Mouse (Mus musculus) testis, adult 2 months (tissue): Measurements from ENCODE around the gene Klk7. TPM values are rescaled to one million over a fixed set of nuclear protein-coding genes. Genes with fewer than 3 reads are reported as not detected.

Experiments
- H3K27ac ChIP-seq: fragments of 200-500 bp; 2 replicates; pipeline ENCODE4 v1.5.1; 2012; ENCODE audit warnings: low read depth, low read length; ENCODE audit not compliant: control insufficient read depth, insufficient read depth
- H3K27me3 ChIP-seq: fragments of 200-500 bp; 2 replicates; pipeline ENCODE4 v1.6.1; 2012; ENCODE audit warnings: mild to moderate bottlenecking, low read length, moderate library complexity; ENCODE audit not compliant: control insufficient read depth, insufficient read depth
- H3K36me3 ChIP-seq: fragments of 200-500 bp; 2 replicates; pipeline ENCODE4 v1.6.1; 2012; ENCODE audit warnings: mild to moderate bottlenecking, low read length; ENCODE audit not compliant: control insufficient read depth, insufficient read depth
- H3K4me1 ChIP-seq: fragments of 200-500 bp; 2 replicates; pipeline ENCODE4 v1.6.1; 2012; ENCODE audit warnings: low read length; ENCODE audit not compliant: control insufficient read depth, insufficient read depth
- H3K4me3 ChIP-seq: fragments of 200-500 bp; 2 replicates; pipeline ENCODE4 v1.5.1; 2012; ENCODE audit warnings: low read depth, mild to moderate bottlenecking, low read length, moderate library complexity, mixed read lengths; ENCODE audit not compliant: control insufficient read depth
- CTCF ChIP-seq: fragments of 200-500 bp; IDR thresholded peaks from 2 replicates; pipeline ENCODE4 v1.5.1; 2012; ENCODE audit warnings: low read depth, mild to moderate bottlenecking, inconsistent platforms, low read length, moderate library complexity; ENCODE audit not compliant: control insufficient read depth, insufficient read depth, insufficient replicate concordance
- POLR2A ChIP-seq: fragments of 200-500 bp; IDR thresholded peaks from 2 replicates; pipeline ENCODE4 v1.6.1; 2012; ENCODE audit warnings: low read depth, mild to moderate bottlenecking, inconsistent platforms, low read length, moderate library complexity; ENCODE audit not compliant: control insufficient read depth
- polyA plus RNA-seq: library from polyadenylated mRNA; depleted of rRNA; stranded (reverse); fragments of >200 nt; gene quantifications from 2 replicates; pipeline ENCODE4 v1.2.3, GENCODE M21; 2012

Klk7 gene
- polyA plus RNA-seq, 1 experiment, result not detected

DNA sequence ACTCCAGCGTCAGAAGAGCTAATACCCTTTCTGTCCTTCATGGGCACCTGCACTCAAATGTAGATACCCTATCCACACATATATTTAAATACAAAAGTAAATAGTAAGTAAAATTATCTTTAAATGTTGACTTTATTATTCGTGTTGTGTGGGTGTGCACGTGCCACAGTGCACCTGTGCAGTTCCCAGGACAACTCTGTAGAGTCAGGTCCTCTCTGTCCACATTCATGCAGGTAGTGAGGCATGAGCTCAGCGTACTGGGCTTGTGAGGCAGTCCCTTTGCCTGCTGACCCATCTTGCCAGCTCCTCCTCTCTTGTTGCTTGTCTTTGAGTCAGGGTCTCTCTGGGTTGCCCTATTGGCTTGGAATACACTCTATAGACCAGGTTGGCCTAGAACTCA lies 16.6 kb downstream of the Klk7 start:
- Histone ChIP-seq H3K4me1 (no peaks in the 10 kb centered on the region), H3K36me3 (no peaks in the 10 kb centered on the region), H3K4me3 (no peak overlapping the region), H3K27ac (no peak overlapping the region), H3K27me3 (no peaks in the 10 kb centered on the region)
- TF ChIP-seq CTCF, result no peak
- TF ChIP-seq POLR2A, result no peak

DNA sequence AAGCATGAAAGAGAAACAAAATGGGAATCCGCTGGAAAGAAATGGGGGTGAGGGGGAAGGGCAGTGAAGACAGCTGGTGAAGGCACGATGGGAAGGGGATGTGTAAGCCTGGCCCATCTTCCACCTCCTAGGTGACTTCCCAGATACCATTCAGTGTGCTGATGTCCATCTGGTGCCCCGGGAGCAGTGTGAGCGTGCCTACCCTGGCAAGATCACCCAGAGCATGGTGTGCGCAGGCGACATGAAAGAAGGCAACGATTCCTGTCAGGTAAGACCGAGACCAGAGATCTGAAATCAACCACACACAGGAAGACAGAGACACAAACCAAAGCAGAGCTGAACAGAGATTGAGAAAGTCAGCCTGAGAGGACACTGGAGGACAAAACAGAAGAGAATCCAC lies 17.9 kb downstream of the Klk7 start:
- no peak overlapping the region for H3K27ac ChIP-seq
- no peaks in the 10 kb centered on the region for H3K36me3 ChIP-seq
- TF ChIP-seq CTCF (no peak), POLR2A (no peak)
- no peaks in the 10 kb centered on the region for H3K4me1 ChIP-seq
- no peak overlapping the region for H3K4me3 ChIP-seq
- no peaks in the 10 kb centered on the region for H3K27me3 ChIP-seq

DNA sequence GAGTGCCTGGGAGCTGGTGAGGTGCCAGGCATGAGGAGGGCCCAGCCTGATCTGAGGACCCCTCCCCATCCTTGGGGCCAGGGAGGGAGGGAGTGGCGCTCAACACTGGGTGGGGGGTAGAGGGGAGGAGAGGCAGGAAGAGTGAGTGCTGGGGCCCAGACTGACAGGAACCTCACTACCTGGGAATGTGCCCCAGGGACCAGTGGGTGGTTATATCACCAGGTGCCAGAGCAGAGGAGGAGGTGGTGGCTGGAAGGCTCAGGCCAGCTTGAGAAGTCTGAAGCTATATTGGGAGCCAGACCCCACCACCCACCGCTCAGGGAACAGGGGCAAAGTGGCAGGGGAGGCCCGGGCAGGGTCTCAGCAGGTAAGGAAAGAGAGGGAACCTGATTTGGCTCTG lies 30.6 kb downstream of the Klk7 start, which contains the start of gene Klk5:
Gene Klk5, plus strand, starts transcription at position 271 of the 400 bp plus-strand sequence.
- Histone ChIP-seq H3K27ac (no peak within 1 kb of the TSS), H3K4me1 (no peaks in the 10 kb centered on the region), H3K4me3 (no peak within 1 kb of the TSS), H3K27me3 (no peaks in the 10 kb centered on the region), H3K36me3 (no peaks in the 10 kb centered on the region)
- no peak for TF ChIP-seq POLR2A
- TF ChIP-seq CTCF, result no peak

DNA sequence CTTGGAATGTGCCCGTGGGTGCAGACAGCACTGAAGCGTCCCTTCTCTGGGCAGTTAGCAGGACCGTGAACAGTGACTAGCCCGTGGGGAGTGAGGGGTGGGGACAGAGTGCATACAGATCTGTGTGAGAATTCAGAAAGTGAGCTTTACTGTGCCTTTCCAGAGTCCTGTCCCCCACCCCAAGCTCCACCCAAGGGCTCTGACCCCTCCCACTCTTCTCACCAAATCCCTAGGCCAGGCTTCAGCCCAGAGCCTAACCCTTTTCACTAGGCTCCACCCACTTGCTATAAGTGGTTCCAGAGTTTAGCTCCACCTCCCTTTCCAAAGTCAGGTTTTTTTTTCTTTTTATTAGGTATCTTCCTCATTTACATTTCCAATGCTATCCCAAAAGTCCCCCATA lies 32.7 kb downstream of the Klk7 start:
- TF ChIP-seq POLR2A (no peak), CTCF (no peak)
- H3K27me3 ChIP-seq, result no peaks in the 10 kb centered on the region
- H3K4me1 ChIP-seq, result no peaks in the 10 kb centered on the region
- H3K27ac ChIP-seq, result no peak overlapping the region
- H3K36me3 ChIP-seq, result no peaks in the 10 kb centered on the region
- H3K4me3 ChIP-seq, result no peak overlapping the region

GRCm38 (mm10) chr7:43851616-43852015 lies 40.5 kb downstream of the Klk7 start:
- Histone ChIP-seq H3K4me3 (no peak overlapping the region), H3K27me3 (no peaks in the 10 kb centered on the region), H3K4me1 (no peaks in the 10 kb centered on the region), H3K27ac (no peak overlapping the region), H3K36me3 (no peaks in the 10 kb centered on the region)
- TF ChIP-seq CTCF, result no peak
- TF ChIP-seq POLR2A, result no peak

DNA sequence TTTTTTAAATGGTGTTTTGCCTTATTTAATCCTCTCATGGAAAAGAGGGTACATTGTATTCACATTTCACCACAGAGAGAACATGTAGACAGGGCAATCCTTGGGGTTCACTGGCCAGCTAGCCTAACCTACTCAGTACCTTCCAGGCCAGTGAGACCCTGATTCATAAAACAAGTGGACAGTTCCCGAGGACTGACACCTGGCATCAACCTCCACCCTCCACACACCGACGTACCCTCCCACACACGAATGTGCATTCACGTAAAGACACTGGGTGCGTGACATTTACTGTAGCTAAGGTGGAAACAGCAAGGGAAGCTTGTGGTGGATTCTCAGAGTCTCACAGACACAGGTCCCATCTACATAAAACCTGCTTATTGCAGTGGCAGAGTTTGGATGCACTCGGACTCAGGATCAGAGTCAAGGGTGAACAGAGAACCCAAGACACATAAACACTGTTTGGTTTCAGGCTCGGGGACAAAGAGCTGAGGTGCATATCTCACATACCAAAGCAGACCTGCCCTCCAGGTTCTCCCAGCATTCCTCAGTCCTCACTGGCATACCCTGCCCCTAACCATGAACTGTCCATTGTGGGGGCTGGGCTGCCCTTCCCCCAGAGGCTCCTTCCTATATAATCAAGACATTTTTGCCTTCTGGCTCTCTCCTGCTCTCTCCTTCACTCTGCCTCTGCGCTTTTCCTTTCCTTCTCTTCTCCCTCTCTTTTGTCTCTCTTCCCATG lies 43.7 kb downstream of the Klk7 start:
- no peak overlapping the region for H3K4me3 ChIP-seq

DNA sequence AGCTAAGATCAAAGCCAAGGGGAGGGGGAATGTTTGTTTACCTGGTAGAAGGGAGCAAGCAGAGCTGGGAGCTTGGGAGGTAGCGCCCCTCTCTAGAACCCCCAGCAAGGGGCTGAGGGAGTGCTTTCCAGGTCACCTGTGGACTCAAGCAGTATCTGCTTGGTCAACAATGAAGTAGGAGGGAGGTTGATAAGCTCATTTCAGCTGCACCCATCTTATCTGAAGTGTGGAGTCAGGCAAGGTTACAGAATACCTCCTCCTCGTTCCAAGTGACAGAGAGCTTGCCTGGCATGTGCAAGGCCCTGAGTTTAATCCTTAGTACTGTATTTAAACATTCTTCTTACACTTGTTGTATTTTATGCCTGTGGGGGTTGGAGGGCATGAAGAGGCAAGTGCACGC lies 44.6 kb downstream of the Klk7 start:
- Histone ChIP-seq H3K4me1 (peaks cover 12% of the 10 kb centered on the region), H3K36me3 (no peaks in the 10 kb centered on the region), H3K27ac (no peak overlapping the region), H3K27me3 (no peaks in the 10 kb centered on the region), H3K4me3 (no peak overlapping the region)
- TF ChIP-seq POLR2A, result no peak

More for the DNA sequence above, 43.7 kb downstream of the Klk7 start:
- H3K36me3 ChIP-seq, result no peaks in the 10 kb centered on the region
- TF ChIP-seq CTCF, result no peak
- no peak for TF ChIP-seq POLR2A
- H3K4me1 ChIP-seq, result peaks cover 12% of the 10 kb centered on the region
- no peak overlapping the region for H3K27ac ChIP-seq
- no peaks in the 10 kb centered on the region for H3K27me3 ChIP-seq

GRCm38 (mm10) chr7:43856307-43856706 lies 45.2 kb downstream of the Klk7 start:
- Histone ChIP-seq H3K27ac (no peak overlapping the region), H3K4me1 (peaks cover 12% of the 10 kb centered on the region), H3K36me3 (no peaks in the 10 kb centered on the region), H3K27me3 (no peaks in the 10 kb centered on the region), H3K4me3 (peak overlapping the region; percentile 85)
- TF ChIP-seq CTCF (no peak), POLR2A (no peak)

DNA sequence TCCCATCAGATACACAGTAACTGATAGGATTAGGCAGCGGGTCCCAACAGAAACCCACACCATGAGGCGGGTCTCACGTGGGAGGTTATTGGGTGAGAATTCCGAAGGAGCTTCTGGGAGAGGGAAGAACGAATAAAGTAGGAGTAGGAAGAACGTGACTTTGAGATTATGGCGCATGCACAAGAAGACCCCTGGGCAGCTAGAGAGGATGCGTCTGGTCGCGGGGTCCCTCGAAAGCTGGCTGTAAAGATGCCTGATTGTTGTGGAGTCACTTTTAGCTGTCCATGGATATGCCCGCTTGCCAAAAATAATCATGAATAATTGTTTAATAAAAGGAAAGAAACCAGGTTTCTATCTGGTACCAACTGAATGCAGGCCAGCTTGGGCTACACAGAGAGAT lies 46.4 kb downstream of the Klk7 start:
- no peaks in the 10 kb centered on the region for H3K27me3 ChIP-seq
- TF ChIP-seq CTCF (no peak), POLR2A (no peak; the same call in 1 of the 2 replicates)
- peak overlapping the region; percentile 85 for H3K4me3 ChIP-seq
- H3K27ac ChIP-seq, result no peak overlapping the region
- peaks cover 12% of the 10 kb centered on the region for H3K4me1 ChIP-seq
- H3K36me3 ChIP-seq, result no peaks in the 10 kb centered on the region
